Mouse (Mus musculus) E14TG2a.4 (cell line): ENCODE measurements around the gene Rnaseh2a.

Experiments
- H3K27me3 ChIP-seq: 2 replicates; pipeline ENCODE4 v1.6.1; 2014; ENCODE audit warnings: low read length, control low read depth; ENCODE audit not compliant: insufficient read depth
- H3K36me3 ChIP-seq: 2 replicates; pipeline ENCODE4 v1.6.1; 2014; ENCODE audit warnings: low read length, control low read depth; ENCODE audit not compliant: insufficient read depth
- H3K4me1 ChIP-seq: replicated peaks from 2 replicates; pipeline ENCODE4 v1.6.1; 2014; ENCODE audit warnings: low read depth, low read length, control low read depth
- H3K4me3 ChIP-seq: replicated peaks from 2 replicates; pipeline ENCODE4 v1.5.1; 2014; ENCODE audit warnings: mild to moderate bottlenecking, low read length
- H3K9me3 ChIP-seq: 2 replicates; pipeline ENCODE4 v1.6.1; 2014; ENCODE audit warnings: low read length, control low read depth
- CTCF ChIP-seq: conservative IDR thresholded peaks from 2 replicates; pipeline ENCODE4 v1.5.1; 2014; ENCODE audit warnings: low read length
- NANOG ChIP-seq: IDR thresholded peaks from 2 replicates; pipeline ENCODE4 v1.6.1; 2014; ENCODE audit warnings: borderline replicate concordance, low read length, mixed read lengths
- POU5F1 ChIP-seq: IDR thresholded peaks from 2 replicates; pipeline ENCODE4 v1.6.1; 2014; ENCODE audit warnings: low read length, borderline replicate concordance

The Rnaseh2a gene

GRCm38 (mm10) chr8:84963952-84964351 lies 5.6 kb downstream of the Rnaseh2a start:
- H3K27me3 ChIP-seq, result no peaks in the 10 kb centered on the region
- no peak overlapping the region for H3K4me3 ChIP-seq
- no peaks in the 10 kb centered on the region for H3K9me3 ChIP-seq
- TF ChIP-seq POU5F1 (no peak), CTCF (no peak), NANOG (no peak)
- H3K4me1 ChIP-seq, result peaks cover 35% of the 10 kb centered on the region
- peaks cover 52% of the 10 kb centered on the region for H3K36me3 ChIP-seq

DNA sequence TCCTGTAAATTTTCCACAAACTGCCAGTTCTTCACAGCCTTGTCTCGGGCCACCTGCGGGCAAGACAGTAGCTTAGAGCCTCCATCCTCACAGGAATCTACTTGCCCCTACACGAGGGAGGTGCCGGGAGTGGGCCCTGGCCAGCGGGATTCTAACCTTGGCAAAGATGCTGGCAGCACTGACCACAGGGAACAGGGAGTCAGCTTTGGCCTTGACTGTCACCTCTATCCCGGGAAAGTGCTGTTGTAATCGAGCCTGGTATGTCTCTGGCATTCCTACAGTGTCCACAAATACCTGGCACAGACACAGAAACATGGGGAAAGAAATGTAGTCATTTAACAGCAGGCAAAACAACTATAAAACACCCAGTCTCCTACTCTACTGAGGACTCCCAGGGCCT lies 9.8 kb downstream of the Rnaseh2a start:
- peaks cover 26% of the 10 kb centered on the region for H3K4me1 ChIP-seq
- TF ChIP-seq CTCF (no peak), NANOG (no peak), POU5F1 (no peak)
- no peaks in the 10 kb centered on the region for H3K27me3 ChIP-seq
- no peaks in the 10 kb centered on the region for H3K9me3 ChIP-seq
- no peak overlapping the region for H3K4me3 ChIP-seq
- peaks cover 71% of the 10 kb centered on the region for H3K36me3 ChIP-seq

DNA sequence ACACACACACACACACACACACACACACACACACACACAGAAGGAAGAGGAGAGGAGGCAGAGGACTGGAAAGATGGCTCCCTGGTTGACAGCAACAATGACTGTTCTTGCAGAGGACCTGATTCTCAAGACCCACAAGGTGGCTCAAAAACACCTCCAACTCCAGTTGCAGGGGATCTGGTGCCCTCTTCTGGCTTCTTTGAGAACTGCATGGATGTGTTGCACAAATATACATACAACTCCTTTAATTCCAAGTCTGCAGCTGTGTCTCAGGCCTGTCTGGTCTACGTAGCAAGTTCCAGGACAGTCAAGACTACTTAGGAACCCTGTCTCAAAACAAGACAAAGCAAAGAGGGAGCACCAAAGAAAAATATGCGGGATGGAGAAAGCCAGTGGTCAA lies 12.8 kb downstream of the Rnaseh2a start:
- Histone ChIP-seq H3K4me1 (peaks cover 44% of the 10 kb centered on the region), H3K27me3 (peaks cover 4% of the 10 kb centered on the region; the same call in 1 of the 2 replicates), H3K9me3 (no peaks in the 10 kb centered on the region), H3K36me3 (peaks cover 49% of the 10 kb centered on the region), H3K4me3 (no peak overlapping the region)
- TF ChIP-seq POU5F1, result no peak
- TF ChIP-seq CTCF, result peak; percentile 93

- Histone ChIP-seq H3K36me3 (peaks cover 15% of the 10 kb centered on the region), H3K4me1 (peaks cover 46% of the 10 kb centered on the region)
Measured at GRCm38 (mm10) chr8:84952612-84953255, 16.8 kb downstream of the Rnaseh2a start.

DNA sequence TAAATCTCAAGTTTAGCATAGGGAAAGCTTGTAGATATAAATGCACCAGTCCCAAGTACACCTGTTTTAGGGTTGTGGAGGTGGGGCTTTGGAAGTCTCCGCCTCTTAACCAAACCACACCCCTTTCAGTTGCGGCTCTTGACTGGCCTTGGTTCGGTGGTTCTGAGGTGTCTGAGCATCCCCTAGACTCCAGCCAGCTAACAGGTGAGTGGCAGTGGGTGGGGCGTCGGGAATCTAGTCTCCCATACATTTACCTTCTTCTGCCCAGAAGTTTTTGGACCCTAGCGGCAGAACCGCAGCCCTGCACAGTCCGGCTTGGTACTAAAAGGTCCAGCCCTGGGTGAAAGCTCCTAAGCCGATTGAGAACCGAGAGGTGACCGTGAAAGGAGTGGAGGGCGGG lies 19.8 kb downstream of the Rnaseh2a start:
- Histone ChIP-seq H3K27me3 (peaks cover 58% of the 10 kb centered on the region), H3K9me3 (no peaks in the 10 kb centered on the region), H3K36me3 (no peaks in the 10 kb centered on the region), H3K4me1 (peaks cover 46% of the 10 kb centered on the region), H3K4me3 (peak overlapping the region; percentile 39; the same call in 1 of the 2 replicates)
- TF ChIP-seq POU5F1 (no peak), CTCF (no peak), NANOG (no peak)

More at GRCm38 (mm10) chr8:84952612-84953255, 16.8 kb downstream of the Rnaseh2a start:
- Histone ChIP-seq H3K9me3 (no peaks in the 10 kb centered on the region), H3K4me3 (peak overlapping the region; percentile 64), H3K27me3 (peaks cover 31% of the 10 kb centered on the region)
- TF ChIP-seq CTCF (no peak), POU5F1 (no peak), NANOG (no peak)

- no peak overlapping the region for H3K4me3 ChIP-seq
- peaks cover 41% of the 10 kb centered on the region for H3K4me1 ChIP-seq
- no peak for TF ChIP-seq NANOG
- no peak for TF ChIP-seq POU5F1
- H3K9me3 ChIP-seq, result no peaks in the 10 kb centered on the region
- H3K36me3 ChIP-seq, result no peaks in the 10 kb centered on the region
- H3K27me3 ChIP-seq, result peaks cover 74% of the 10 kb centered on the region
Measured at GRCm38 (mm10) chr8:84947241-84947545, 22.4 kb downstream of the Rnaseh2a start.

- peaks cover 37% of the 10 kb centered on the region for H3K4me1 ChIP-seq
- H3K27me3 ChIP-seq, result peaks cover 69% of the 10 kb centered on the region
- H3K4me3 ChIP-seq, result peak within 1 kb of the TSS; percentile 83
- TF ChIP-seq NANOG (no peak), CTCF (peak; percentile 60)
- H3K9me3 ChIP-seq, result no peaks in the 10 kb centered on the region
- H3K36me3 ChIP-seq, result no peaks in the 10 kb centered on the region
Measured at GRCm38 (mm10) chr8:84946528-84947240, 22.9 kb downstream of the Rnaseh2a start, which contains the start of gene Rtbdn. Gene Rtbdn (plus strand): TSS chr8:84946991.

DNA sequence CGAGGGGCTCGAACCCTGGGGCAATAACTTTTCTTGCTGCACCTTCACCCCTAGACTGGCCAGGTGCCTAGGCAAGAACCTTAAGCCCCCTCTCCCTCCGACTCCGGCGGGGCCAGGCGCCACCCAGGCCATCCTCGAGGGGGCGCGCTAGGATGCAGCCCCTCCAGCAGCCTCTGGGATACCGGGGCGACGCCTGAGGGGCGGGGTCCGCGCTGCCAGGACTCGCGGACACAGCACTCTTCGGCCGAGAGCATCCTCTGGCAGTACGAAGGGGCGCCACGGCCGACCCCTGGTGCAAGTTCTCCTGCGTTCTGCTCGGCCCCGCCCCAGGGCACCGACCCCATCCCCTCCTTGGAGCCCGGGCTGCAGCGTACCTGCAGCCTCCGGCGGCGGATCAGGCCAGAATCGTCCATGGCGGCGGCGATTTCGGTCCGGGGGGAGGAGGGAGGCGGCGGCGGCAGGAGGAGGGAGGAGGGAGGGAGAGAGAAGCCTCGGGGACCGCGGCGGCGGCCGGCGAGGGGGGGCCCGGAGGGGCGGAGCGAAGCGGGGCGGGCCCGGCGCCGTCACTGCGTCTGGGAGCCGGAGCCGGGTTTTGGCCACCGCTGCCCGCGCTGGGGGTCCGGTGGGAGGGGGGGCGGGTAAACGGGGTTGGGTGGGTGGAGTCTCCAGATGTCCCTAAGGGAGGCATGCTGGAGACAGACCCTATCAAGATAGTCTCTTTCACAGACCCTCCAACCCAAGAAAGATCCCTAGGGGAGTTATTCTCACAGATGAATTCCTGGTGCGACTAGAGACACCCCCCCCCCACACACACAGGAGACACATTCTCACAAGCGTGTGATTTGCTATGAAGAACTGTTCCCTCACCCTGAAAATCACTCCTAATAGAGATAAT lies 23.7 kb downstream of the Rnaseh2a start:
- Histone ChIP-seq H3K9me3 (no peaks in the 10 kb centered on the region), H3K36me3 (no peaks in the 10 kb centered on the region), H3K4me1 (peaks cover 37% of the 10 kb centered on the region), H3K27me3 (peaks cover 68% of the 10 kb centered on the region), H3K4me3 (peak overlapping the region; percentile 83)
- no peak for TF ChIP-seq POU5F1
- TF ChIP-seq CTCF, result peak; percentile 17; the same call in 1 of the 2 replicates
